Mouse (Mus musculus) kidney, embryonic 16.5 days (tissue): ENCODE data around the gene Ccdc65. TPM values are rescaled to one million over a fixed set of nuclear protein-coding genes. Genes with fewer than 3 reads are reported as not detected.

Source experiments
- ATAC-seq: fragments of 200-750 bp; cut with Nextera tagmentation; 2 replicates; pipeline ENCODE4 v1.8.0; 2017; ENCODE audit warnings: moderate TSS enrichment; ENCODE audit not compliant: low FRiP score, low TSS enrichment
- H3K27ac ChIP-seq: fragments of 300-500 bp; sonication (generic); 2 replicates; pipeline ENCODE4 v1.5.1; 2014; ENCODE audit warnings: low read length
- H3K27me3 ChIP-seq: fragments of 300-500 bp; sonication (generic); 2 replicates; pipeline ENCODE4 v1.6.1; 2014; ENCODE audit warnings: low read length, control low read depth, mixed read lengths; ENCODE audit not compliant: insufficient read depth
- H3K36me3 ChIP-seq: fragments of 300-500 bp; sonication (generic); 2 replicates; pipeline ENCODE4 v1.6.1; 2014; ENCODE audit warnings: low read length, control low read depth, mixed read lengths; ENCODE audit not compliant: insufficient read depth
- H3K4me1 ChIP-seq: fragments of 300-500 bp; sonication (generic); 2 replicates; pipeline ENCODE4 v1.6.1; 2014; ENCODE audit warnings: low read length, control low read depth, mixed read lengths; ENCODE audit not compliant: insufficient read depth
- H3K4me2 ChIP-seq: fragments of 300-500 bp; sonication (generic); replicated peaks from 2 replicates; pipeline ENCODE4 v1.6.1; 2014; ENCODE audit warnings: low read depth, low read length
- H3K4me3 ChIP-seq: fragments of 300-500 bp; sonication (generic); 2 replicates; pipeline ENCODE4 v1.5.1; 2014; ENCODE audit warnings: mild to moderate bottlenecking, low read length
- H3K9ac ChIP-seq: fragments of 300-500 bp; sonication (generic); replicated peaks from 2 replicates; pipeline ENCODE4 v1.6.1; 2014; ENCODE audit warnings: low read length
- H3K9me3 ChIP-seq: fragments of 300-500 bp; sonication (generic); 2 replicates; pipeline ENCODE4 v1.6.1; 2016; ENCODE audit warnings: low read length, control low read depth
- WGBS: fragments of 180-500 bp; shearing (Covaris S2); extraction: QIAGEN DNeasy Blood & Tissue Kit; methylation state at CpG from one replicate; pipeline ENCODE4 v1.1.7; 2014; 5-methylcytosine and 5-hydroxymethylcytosine counted together
- polyA plus RNA-seq: library from polyadenylated mRNA; unstranded; fragments of >200 nt; fragmentation: Nextera tagmentation; extraction: Ambion mirVana; gene quantifications from 2 replicates; pipeline ENCODE4 v1.2.1, GENCODE M21; 2015

The Ccdc65 gene
- polyA plus RNA-seq, 1 experiment from 2014 or later: 1.1 TPM

DNA sequence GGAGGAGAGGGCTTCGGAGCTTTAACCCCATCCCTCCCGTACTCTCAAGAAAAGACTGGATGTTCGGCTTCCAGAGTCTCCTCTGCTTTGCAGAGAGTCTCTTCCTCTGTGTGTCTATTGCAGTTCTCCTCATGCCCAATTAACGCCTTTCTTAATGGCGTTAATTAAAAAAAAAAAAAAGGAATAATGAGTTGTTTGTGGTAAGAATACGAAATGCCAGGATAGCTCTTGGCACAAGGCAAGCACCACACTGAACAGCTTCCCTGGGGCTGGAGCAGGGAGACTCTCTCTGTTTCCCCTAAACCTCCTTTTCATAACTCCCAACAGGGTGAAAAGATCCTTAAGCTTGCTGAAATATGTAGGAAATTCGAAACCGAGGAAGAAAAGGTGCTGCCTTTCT is 14.2 kb downstream of the Ccdc65 start:
- H3K4me1 ChIP-seq: peaks cover 31% of the 10 kb centered on the region
- H3K4me2 ChIP-seq: no peak overlapping the region
- 71% methylated on average over 8 of the region's 8 CpGs for WGBS

DNA sequence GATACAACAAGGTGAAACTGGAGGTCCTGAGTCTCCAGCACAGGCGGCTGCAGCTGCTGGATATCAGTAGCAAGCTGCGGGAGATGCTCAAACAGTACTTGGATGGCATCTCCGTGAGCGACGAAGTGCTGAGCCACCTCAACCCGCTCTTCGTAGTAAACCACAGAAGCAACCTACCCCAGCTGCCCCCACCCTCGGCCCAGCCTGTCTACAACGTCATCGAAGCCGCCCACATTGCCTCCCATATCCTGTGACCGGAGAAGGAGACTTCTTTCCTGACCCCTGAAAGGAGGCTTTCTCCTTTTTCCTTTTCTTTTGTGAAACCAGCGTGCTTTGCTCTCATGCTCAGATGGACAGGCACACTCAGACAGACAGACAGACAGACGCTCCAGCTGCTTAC is 14.8 kb downstream of the Ccdc65 start:
- ATAC-seq: 0 out of 2 replicates have a peak, but pooled peaks have one; percentile 32
- Histone ChIP-seq H3K27me3 (no peaks in the 10 kb centered on the region), H3K9ac (peak overlapping the region; percentile 2; the same call in 1 of the 2 replicates), H3K4me1 (peaks cover 34% of the 10 kb centered on the region), H3K27ac (peak overlapping the region; percentile 37; the same call in 1 of the 2 replicates), H3K36me3 (no peaks in the 10 kb centered on the region), H3K9me3 (no peaks in the 10 kb centered on the region), H3K4me2 (peak overlapping the region; percentile 37), H3K4me3 (peak overlapping the region; percentile 3; the same call in 1 of the 2 replicates)
- 34% methylated on average over 14 of the region's 14 CpGs for WGBS

More for the DNA sequence above, 14.2 kb downstream of the Ccdc65 start:
- no peak for ATAC-seq
- Histone ChIP-seq H3K27ac (no peak overlapping the region), H3K36me3 (no peaks in the 10 kb centered on the region), H3K4me3 (no peak overlapping the region), H3K9me3 (no peaks in the 10 kb centered on the region), H3K27me3 (no peaks in the 10 kb centered on the region), H3K9ac (no peak overlapping the region)

DNA sequence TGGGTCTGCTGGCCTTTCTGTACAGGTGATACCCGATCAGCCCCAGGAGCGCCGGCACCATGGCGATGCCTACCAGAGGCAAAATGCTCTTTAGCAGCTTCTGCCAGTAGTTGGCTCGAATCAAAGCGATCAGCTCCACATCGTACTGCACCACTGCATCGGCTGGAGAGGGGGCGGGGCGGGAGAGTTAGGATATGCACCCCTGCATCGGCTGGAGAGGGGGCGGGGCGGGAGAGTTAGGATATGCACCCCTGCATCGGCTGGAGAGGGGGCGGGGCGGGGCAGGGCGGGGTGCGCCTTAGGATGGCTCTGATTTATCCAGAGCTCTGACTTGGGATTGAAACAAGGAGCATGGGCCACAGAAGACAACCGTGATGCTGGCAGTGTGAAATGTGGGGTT is 16.4 kb downstream of the Ccdc65 start:
- Histone ChIP-seq H3K9ac (0 out of 2 replicates have a peak overlapping the region, but pooled peaks have one; percentile 20), H3K27me3 (no peaks in the 10 kb centered on the region), H3K4me2 (peak overlapping the region; percentile 36), H3K4me1 (peaks cover 36% of the 10 kb centered on the region), H3K36me3 (no peaks in the 10 kb centered on the region), H3K4me3 (peak overlapping the region; percentile 4), H3K9me3 (no peaks in the 10 kb centered on the region), H3K27ac (no peak overlapping the region)
- WGBS: 24% methylated on average over 19 of the region's 19 CpGs
- ATAC-seq: no peak

DNA sequence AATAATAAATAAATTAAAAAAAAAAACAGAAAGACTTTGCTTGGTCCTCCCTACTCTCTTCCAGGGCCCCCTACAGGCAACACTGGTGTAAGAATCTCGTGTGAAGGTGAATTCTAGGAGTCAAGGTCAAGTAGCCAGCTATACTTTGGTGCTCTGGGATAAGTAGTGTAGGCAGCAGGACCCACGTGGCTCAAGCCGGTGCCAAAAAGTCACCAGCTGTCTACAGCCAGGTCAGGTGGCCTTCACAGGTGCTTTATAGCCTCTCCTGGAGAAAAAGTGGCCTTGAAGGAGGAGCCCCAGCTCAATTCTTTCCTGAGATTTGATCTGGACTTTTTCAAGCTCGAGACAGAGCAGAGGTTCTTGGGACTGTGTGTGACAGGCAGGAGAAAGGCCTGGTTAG is 18.1 kb downstream of the Ccdc65 start:
- no peak for ATAC-seq
- H3K36me3 ChIP-seq: no peaks in the 10 kb centered on the region
- H3K27ac ChIP-seq: no peak overlapping the region
- H3K4me1 ChIP-seq: peaks cover 38% of the 10 kb centered on the region
- no peak overlapping the region for H3K9ac ChIP-seq
- 71% methylated on average over 4 of the region's 4 CpGs for WGBS
- H3K4me2 ChIP-seq: no peak overlapping the region
- H3K4me3 ChIP-seq: no peak overlapping the region
- no peaks in the 10 kb centered on the region for H3K9me3 ChIP-seq
- no peaks in the 10 kb centered on the region for H3K27me3 ChIP-seq

- Histone ChIP-seq H3K36me3 (no peaks in the 10 kb centered on the region), H3K27ac (no peak overlapping the region), H3K4me3 (peak overlapping the region; percentile 59), H3K27me3 (no peaks in the 10 kb centered on the region), H3K4me2 (peak overlapping the region; percentile 84), H3K4me1 (peaks cover 38% of the 10 kb centered on the region), H3K9ac (peak overlapping the region; percentile 68), H3K9me3 (no peaks in the 10 kb centered on the region)
- WGBS: 35% methylated on average over 7 of the region's 7 CpGs
- ATAC-seq: no peak
Observed at GRCm38 (mm10) chr15:98726746-98727145, 18.7 kb downstream of the Ccdc65 start.

GRCm38 (mm10) chr15:98727443-98728321 is 19.7 kb downstream of the Ccdc65 start, which contains the start of gene Fkbp11:
Gene Fkbp11 (minus strand): TSS chr15:98728198.
- ATAC-seq: peak; percentile 83
- under 1% methylated on average over 39 of the region's 39 CpGs for WGBS
- Histone ChIP-seq H3K4me3 (peak within 1 kb of the TSS; percentile 59), H3K27me3 (no peaks in the 10 kb centered on the region), H3K4me2 (peak within 1 kb of the TSS; percentile 84), H3K9me3 (no peaks in the 10 kb centered on the region), H3K9ac (peak within 1 kb of the TSS; percentile 68), H3K27ac (peak within 1 kb of the TSS; percentile 0; the same call in 1 of the 2 replicates), H3K36me3 (no peaks in the 10 kb centered on the region), H3K4me1 (peaks cover 35% of the 10 kb centered on the region)

DNA sequence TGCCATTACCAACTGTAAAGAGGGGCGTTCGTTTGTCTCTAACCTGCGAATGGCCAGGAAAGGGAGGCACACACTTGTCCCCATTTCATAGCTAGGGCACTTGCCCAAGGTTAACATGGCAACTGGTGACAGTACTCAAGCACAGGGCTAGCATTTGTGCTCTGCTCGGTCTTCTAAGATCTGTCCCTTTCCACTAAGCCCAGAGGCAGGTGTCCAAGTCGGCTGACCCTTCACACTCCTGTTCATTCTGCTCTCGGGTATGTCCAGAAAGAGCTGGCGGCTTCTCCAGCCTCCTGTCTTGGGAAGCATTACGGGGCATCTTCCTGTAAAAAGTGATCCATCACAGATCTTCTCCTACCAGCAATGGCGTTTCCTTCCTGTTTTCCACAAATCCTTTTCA is 20.4 kb downstream of the Ccdc65 start:
- ATAC-seq: 0 out of 2 replicates have a peak, but pooled peaks have one; percentile 0
- H3K9ac ChIP-seq: no peak overlapping the region

DNA sequence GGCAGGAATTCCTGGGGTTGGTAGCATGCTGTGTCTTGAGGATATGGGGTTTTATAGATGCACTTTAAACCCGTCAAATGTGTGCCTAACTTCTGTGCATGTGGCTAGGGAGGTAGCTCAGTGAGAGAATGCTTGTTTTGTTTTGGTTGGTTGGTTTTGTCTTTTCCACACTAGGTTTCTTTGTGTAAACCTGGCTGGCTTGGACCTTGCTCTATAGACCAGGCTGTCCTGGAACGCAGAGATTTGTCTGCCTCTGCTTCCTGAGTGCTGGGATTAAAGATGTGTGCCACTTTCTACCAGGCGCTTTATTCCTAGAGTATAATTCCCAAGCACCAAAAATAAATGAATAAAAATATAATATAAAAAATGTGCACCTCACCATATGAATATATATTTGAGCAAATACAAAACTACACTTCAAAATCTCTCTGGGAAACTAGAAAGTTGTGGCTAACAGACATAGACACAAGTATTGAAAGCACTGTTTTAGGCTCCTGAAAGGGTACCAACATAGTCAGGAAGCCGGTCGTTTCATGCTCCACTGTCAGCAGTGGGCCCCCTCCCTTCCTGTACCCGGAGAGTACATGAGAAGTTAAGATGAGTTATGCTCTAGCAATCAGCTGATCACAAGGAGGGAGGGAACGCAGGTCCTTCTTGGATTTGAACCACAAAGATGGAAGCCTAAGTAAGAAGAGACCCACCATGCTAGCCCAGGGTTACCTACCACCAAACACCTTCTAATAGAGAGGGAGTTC is 22.0 kb downstream of the Ccdc65 start:
- Histone ChIP-seq H3K9me3 (no peaks in the 10 kb centered on the region), H3K4me2 (no peak overlapping the region), H3K27me3 (no peaks in the 10 kb centered on the region), H3K36me3 (no peaks in the 10 kb centered on the region), H3K27ac (no peak overlapping the region), H3K4me3 (no peak overlapping the region), H3K4me1 (peaks cover 17% of the 10 kb centered on the region), H3K9ac (no peak overlapping the region)
- no peak for ATAC-seq
- WGBS: 38% methylated on average over 7 of the region's 7 CpGs

More for the DNA sequence above, 20.4 kb downstream of the Ccdc65 start:
- Histone ChIP-seq H3K27ac (no peak overlapping the region), H3K36me3 (no peaks in the 10 kb centered on the region), H3K27me3 (no peaks in the 10 kb centered on the region), H3K4me3 (peak overlapping the region; percentile 59; the same call in 1 of the 2 replicates), H3K4me1 (peaks cover 29% of the 10 kb centered on the region), H3K9me3 (no peaks in the 10 kb centered on the region), H3K4me2 (peak overlapping the region; percentile 84)
- WGBS: 16% methylated on average over 9 of the region's 9 CpGs

GRCm38 (mm10) chr15:98730790-98731189 is 22.8 kb downstream of the Ccdc65 start:
- no peaks in the 10 kb centered on the region for H3K27me3 ChIP-seq
- no peaks in the 10 kb centered on the region for H3K9me3 ChIP-seq
- H3K27ac ChIP-seq: no peak overlapping the region
- H3K4me2 ChIP-seq: no peak overlapping the region
- H3K4me1 ChIP-seq: peaks cover 17% of the 10 kb centered on the region
- H3K36me3 ChIP-seq: peaks cover 4% of the 10 kb centered on the region; the same call in 1 of the 2 replicates
- 77% methylated on average over 6 of the region's 6 CpGs for WGBS
- no peak for ATAC-seq
- no peak overlapping the region for H3K9ac ChIP-seq
- H3K4me3 ChIP-seq: no peak overlapping the region
